Mouse (Mus musculus): ENCODE measurements around the gene Gm12166. TPM values are rescaled to one million over a fixed set of nuclear protein-coding genes. Genes with fewer than 3 reads are reported as not detected.

Gm12166 gene
- polyA plus RNA-seq, 1 experiment from 2014 or later = 8.3 TPM

DNA sequence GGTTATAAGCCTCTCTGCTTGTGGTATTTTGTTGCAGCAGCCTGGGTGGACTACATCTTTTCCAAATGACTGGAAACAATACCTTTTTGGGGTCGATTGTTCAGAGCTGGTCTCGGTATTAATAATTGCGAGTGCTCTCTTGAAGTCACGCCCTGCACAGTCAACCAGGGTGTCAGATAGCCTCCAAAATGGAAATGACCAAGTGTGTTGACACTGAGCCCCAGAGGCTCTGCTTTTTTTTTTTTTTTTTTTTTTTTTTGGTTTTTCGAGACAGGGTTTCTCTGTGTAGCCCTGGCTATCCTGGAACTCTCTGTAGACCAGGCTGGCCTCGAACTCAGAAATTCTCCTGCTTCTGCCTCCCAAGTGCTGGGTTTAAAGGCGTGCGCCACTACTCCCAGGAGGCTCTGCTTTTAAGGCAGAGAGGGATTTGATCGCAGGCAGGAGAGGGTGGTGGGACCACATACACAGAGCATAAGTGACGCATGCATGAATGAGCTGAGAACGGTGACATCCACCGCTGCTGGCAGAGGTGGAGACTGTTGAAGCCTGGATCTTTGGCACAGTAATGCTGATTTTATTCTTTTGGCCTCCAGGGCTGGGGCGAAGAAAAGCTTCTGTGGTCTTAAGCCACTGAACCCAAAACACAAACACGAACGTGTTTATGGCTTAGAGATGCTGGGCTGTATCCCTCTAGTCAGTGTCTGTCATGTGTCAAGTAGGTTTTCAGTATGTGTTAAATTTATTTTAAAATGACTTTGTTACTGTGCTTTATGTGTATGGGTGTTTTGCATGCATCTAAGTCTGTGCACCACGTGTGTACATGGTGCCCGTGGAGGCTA, 21.9 kb upstream of the Gm12166 start:
- H3K4me2 ChIP-seq (replicated peaks; ENCODE audit: low read depth, low read length) = no peak overlapping the region
- no peak overlapping the region for H3K4me3 ChIP-seq (ENCODE audit: low read depth, low read length)
- ATAC-seq (no peak), DNase-seq (ENCODE audit: low spot score) (no peak)
- TF ChIP-seq EP300 (IDR thresholded peaks at IDR 0.05) (no peak), CTCF (IDR thresholded peaks at IDR 0.05) (no peak)
- H3K36me3 ChIP-seq (ENCODE audit: insufficient read depth, low read length) = no peaks in the 10 kb centered on the region
- H3K27ac ChIP-seq (ENCODE audit: low read length) = peak overlapping the region; percentile 68
- no peak overlapping the region for H3K9ac ChIP-seq (replicated peaks; ENCODE audit: low read depth)
- WGBS = 83% methylated on average over 16 of the region's 17 CpGs
- H3K27me3 ChIP-seq (replicated peaks; ENCODE audit: insufficient read depth, low read length) = no peaks in the 10 kb centered on the region
- no peaks in the 10 kb centered on the region for H3K9me3 ChIP-seq (ENCODE audit: low read length)
- H3K4me1 ChIP-seq (ENCODE audit: insufficient read depth, low read depth, low read length) = peaks cover 6% of the 10 kb centered on the region; the same call in 1 of the 2 replicates

GRCm38 (mm10) chr11:46073061-46073849, 21.1 kb upstream of the Gm12166 start:
- ATAC-seq = peak; percentile 23
- Histone ChIP-seq H3K9me3 (ENCODE audit: low read length) (no peaks in the 10 kb centered on the region), H3K36me3 (ENCODE audit: insufficient read depth, low read length) (no peaks in the 10 kb centered on the region), H3K27ac (ENCODE audit: low read length) (peak overlapping the region; percentile 68), H3K4me1 (ENCODE audit: insufficient read depth, low read depth, low read length) (peaks cover 12% of the 10 kb centered on the region; the same call in 1 of the 2 replicates), H3K4me3 (ENCODE audit: low read depth, low read length) (no peak overlapping the region), H3K27me3 (replicated peaks; ENCODE audit: insufficient read depth, low read length) (no peaks in the 10 kb centered on the region), H3K9ac (replicated peaks; ENCODE audit: low read depth) (no peak overlapping the region), H3K4me2 (replicated peaks; ENCODE audit: low read depth, low read length) (no peak overlapping the region)
- TF ChIP-seq EP300 (IDR thresholded peaks at IDR 0.05) (no peak), CTCF (IDR thresholded peaks at IDR 0.05) (no peak)
- peak; percentile 68 for DNase-seq (ENCODE audit: low spot score)
- 49% methylated on average over 15 of the region's 15 CpGs for WGBS

DNA sequence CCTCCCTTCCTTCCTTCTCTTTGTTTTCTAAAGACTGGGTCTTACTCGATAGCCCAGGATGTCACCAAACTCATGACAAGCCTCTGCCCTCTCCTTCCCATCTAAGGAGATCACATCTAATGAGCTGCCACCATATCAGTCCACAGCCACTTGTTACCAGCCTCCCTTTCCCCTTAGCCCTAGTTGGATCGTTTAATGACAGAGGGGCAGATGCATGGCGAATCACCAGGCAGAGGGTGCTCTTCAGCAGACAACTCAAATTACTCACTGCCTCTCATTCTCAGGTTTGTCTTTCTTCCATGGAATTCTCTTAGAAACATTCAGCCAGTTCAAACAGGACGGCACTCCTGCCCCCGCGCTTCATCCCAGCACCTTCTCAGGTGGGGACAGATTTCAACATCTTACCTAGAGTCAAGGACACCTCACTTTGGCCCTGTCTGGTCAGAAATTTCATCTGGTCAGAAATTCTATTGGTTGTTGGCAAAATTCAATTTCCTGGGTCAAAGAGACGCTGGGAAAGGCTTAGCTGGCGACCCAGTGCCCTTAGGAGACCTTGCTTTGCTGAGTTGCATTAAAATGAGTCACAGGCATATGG, 20.4 kb upstream of the Gm12166 start:
- peaks cover 12% of the 10 kb centered on the region; the same call in 1 of the 2 replicates for H3K4me1 ChIP-seq (ENCODE audit: insufficient read depth, low read depth, low read length)

DNA sequence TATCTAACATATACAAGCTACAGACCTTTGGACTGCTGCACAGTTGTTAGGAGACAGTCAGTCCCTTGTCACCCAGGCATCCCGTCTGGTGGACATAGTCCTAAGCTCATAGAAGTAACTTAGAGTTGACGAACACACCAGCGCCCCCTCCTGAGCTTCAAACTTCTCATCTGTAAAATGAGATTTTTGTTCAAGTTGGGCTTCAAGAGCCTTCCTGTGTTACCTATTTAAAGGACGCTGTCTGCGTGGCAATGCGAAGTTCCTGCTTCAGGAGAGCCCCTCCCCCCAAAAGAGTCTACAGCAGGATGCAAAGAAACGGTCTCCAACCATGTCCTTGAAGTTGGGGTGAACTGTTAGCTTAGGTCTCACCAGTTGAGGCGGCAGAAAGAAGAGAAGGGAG, 18.7 kb upstream of the Gm12166 start:
- DNase-seq (ENCODE audit: low spot score) = no peak
- H3K9ac ChIP-seq (replicated peaks; ENCODE audit: low read depth) = no peak overlapping the region
- no peak overlapping the region for H3K4me2 ChIP-seq (replicated peaks; ENCODE audit: low read depth, low read length)
- no peaks in the 10 kb centered on the region for H3K36me3 ChIP-seq (ENCODE audit: insufficient read depth, low read length)
- H3K4me1 ChIP-seq (ENCODE audit: insufficient read depth, low read depth, low read length) = peaks cover 22% of the 10 kb centered on the region; the same call in 1 of the 2 replicates
- WGBS = 50% methylated on average over 8 of the region's 8 CpGs
- no peaks in the 10 kb centered on the region for H3K27me3 ChIP-seq (replicated peaks; ENCODE audit: insufficient read depth, low read length)
- no peaks in the 10 kb centered on the region for H3K9me3 ChIP-seq (ENCODE audit: low read length)
- no peak overlapping the region for H3K27ac ChIP-seq (ENCODE audit: low read length)
- no peak for ATAC-seq
- H3K4me3 ChIP-seq (ENCODE audit: low read depth, low read length) = no peak overlapping the region
- TF ChIP-seq CTCF (IDR thresholded peaks at IDR 0.05) (peak; percentile 47), EP300 (IDR thresholded peaks at IDR 0.05) (no peak)

More for the DNA sequence above, 20.4 kb upstream of the Gm12166 start:
- H3K4me3 ChIP-seq (ENCODE audit: low read depth, low read length) = no peak overlapping the region
- no peak overlapping the region for H3K9ac ChIP-seq (replicated peaks; ENCODE audit: low read depth)
- H3K36me3 ChIP-seq (ENCODE audit: insufficient read depth, low read length) = no peaks in the 10 kb centered on the region
- H3K27me3 ChIP-seq (replicated peaks; ENCODE audit: insufficient read depth, low read length) = no peaks in the 10 kb centered on the region
- DNase-seq (ENCODE audit: low spot score) = no peak
- no peaks in the 10 kb centered on the region for H3K9me3 ChIP-seq (ENCODE audit: low read length)
- TF ChIP-seq CTCF (IDR thresholded peaks at IDR 0.05) (no peak), EP300 (IDR thresholded peaks at IDR 0.05) (no peak)
- no peak overlapping the region for H3K4me2 ChIP-seq (replicated peaks; ENCODE audit: low read depth, low read length)
- WGBS = 61% methylated on average over 8 of the region's 8 CpGs
- ATAC-seq = no peak; the same call in 1 of the 2 replicates
- H3K27ac ChIP-seq (ENCODE audit: low read length) = peak overlapping the region; percentile 68

DNA sequence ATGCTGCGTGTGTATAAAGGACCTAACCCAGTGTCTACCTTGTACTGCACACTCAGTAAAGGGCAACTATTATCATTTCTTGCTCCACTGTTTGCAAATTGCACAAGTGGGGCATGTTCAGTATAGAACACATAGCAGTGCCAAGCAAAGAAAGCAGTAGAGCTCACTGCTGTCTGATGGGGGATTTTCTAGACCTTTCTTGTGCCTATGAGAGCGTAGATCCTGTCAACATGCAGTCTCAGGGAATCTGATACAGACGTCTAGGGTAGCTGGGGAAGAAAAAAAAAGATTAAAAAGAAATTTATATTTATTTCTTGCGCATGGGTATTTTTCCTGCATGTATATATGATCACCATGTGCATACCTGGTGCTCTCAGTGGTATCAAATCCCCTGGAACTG, 18.0 kb upstream of the Gm12166 start:
- ATAC-seq (no peak), DNase-seq (ENCODE audit: low spot score) (no peak)
- H3K27ac ChIP-seq (ENCODE audit: low read length) = peak overlapping the region; percentile 93
- H3K9me3 ChIP-seq (ENCODE audit: low read length) = no peaks in the 10 kb centered on the region
- H3K4me3 ChIP-seq (ENCODE audit: low read depth, low read length) = no peak overlapping the region
- H3K36me3 ChIP-seq (ENCODE audit: insufficient read depth, low read length) = no peaks in the 10 kb centered on the region
- 0 out of 2 replicates have a peak overlapping the region, but pooled peaks have one; percentile 16 for H3K9ac ChIP-seq (replicated peaks; ENCODE audit: low read depth)
- no peak for TF ChIP-seq EP300 (IDR thresholded peaks at IDR 0.05)
- no peak for TF ChIP-seq CTCF (IDR thresholded peaks at IDR 0.05)
- no peaks in the 10 kb centered on the region for H3K27me3 ChIP-seq (replicated peaks; ENCODE audit: insufficient read depth, low read length)
- H3K4me1 ChIP-seq (ENCODE audit: insufficient read depth, low read depth, low read length) = peaks cover 22% of the 10 kb centered on the region; the same call in 1 of the 2 replicates
- H3K4me2 ChIP-seq (replicated peaks; ENCODE audit: low read depth, low read length) = no peak overlapping the region
- 74% methylated on average over 4 of the region's 4 CpGs for WGBS

All from lung, postnatal 0 days (tissue).